Mouse (Mus musculus) stomach, embryonic 16.5 days (tissue): ENCODE measurements around the gene Minpp1. TPM values are rescaled to one million over a fixed set of nuclear protein-coding genes. Genes with fewer than 3 reads are reported as not detected.

ENCODE experiments used
- ATAC-seq: fragments of 200-750 bp; cut with Nextera tagmentation; 2 replicates; pipeline ENCODE4 v1.8.0; 2017; ENCODE audit warnings: moderate number of reproducible peaks, moderate TSS enrichment; ENCODE audit not compliant: insufficient read depth, low FRiP score
- H3K27ac ChIP-seq: fragments of 300-500 bp; sonication (generic); 2 replicates; pipeline ENCODE4 v1.5.1; 2014; ENCODE audit warnings: low read length
- H3K27me3 ChIP-seq: fragments of 300-500 bp; sonication (generic); 2 replicates; pipeline ENCODE4 v1.6.1; 2014; ENCODE audit warnings: low read length, control low read depth, mixed read lengths; ENCODE audit not compliant: control insufficient read depth, insufficient read depth
- H3K36me3 ChIP-seq: fragments of 300-500 bp; sonication (generic); 2 replicates; pipeline ENCODE4 v1.6.1; 2014; ENCODE audit warnings: low read length; ENCODE audit not compliant: control insufficient read depth, insufficient read depth
- H3K4me1 ChIP-seq: fragments of 300-500 bp; sonication (generic); 2 replicates; pipeline ENCODE4 v1.6.1; 2014; ENCODE audit warnings: low read length, control low read depth, mixed read lengths; ENCODE audit not compliant: control insufficient read depth, insufficient read depth
- H3K4me2 ChIP-seq: fragments of 300-500 bp; sonication (generic); 2 replicates; pipeline ENCODE4 v1.6.1; 2014; ENCODE audit warnings: low read depth, low read length, mixed read lengths
- H3K4me3 ChIP-seq: fragments of 300-500 bp; sonication (generic); replicated peaks from 2 replicates; pipeline ENCODE4 v1.5.1; 2014; ENCODE audit warnings: mild to moderate bottlenecking, low read length
- H3K9ac ChIP-seq: fragments of 300-500 bp; sonication (generic); 2 replicates; pipeline ENCODE4 v1.6.1; 2014; ENCODE audit warnings: low read length
- H3K9me3 ChIP-seq: fragments of 300-500 bp; sonication (generic); replicated peaks from 2 replicates; pipeline ENCODE4 v1.6.1; 2016; ENCODE audit warnings: low read length, control low read depth; ENCODE audit not compliant: control insufficient read depth
- WGBS: fragments of 180-500 bp; shearing (Covaris S2); extraction: QIAGEN DNeasy Blood & Tissue Kit; methylation state at CpG from one replicate; pipeline ENCODE4 v1.1.7; 2014; 5-methylcytosine and 5-hydroxymethylcytosine counted together
- polyA plus RNA-seq: library from polyadenylated mRNA; unstranded; fragments of >200 nt; fragmentation: Nextera tagmentation; extraction: Ambion mirVana; gene quantifications from 2 replicates; pipeline ENCODE4 v1.2.1, GENCODE M21; 2015

Minpp1 gene
- polyA plus RNA-seq, 1 experiment from 2014 or later, result 44.4 TPM

GRCm38 (mm10) chr19:32497411-32497810, 11.8 kb downstream of the Minpp1 start:
- no peak for ATAC-seq
- H3K36me3 ChIP-seq, result no peaks in the 10 kb centered on the region; the same call in 1 of the 2 replicates
- no peak overlapping the region for H3K9ac ChIP-seq
- no peak overlapping the region for H3K4me3 ChIP-seq
- no peaks in the 10 kb centered on the region for H3K4me1 ChIP-seq
- no peaks in the 10 kb centered on the region for H3K27me3 ChIP-seq
- WGBS, result 82% methylated on average over 6 of the region's 6 CpGs
- H3K4me2 ChIP-seq, result no peak overlapping the region
- no peak overlapping the region for H3K27ac ChIP-seq
- H3K9me3 ChIP-seq, result no peaks in the 10 kb centered on the region

GRCm38 (mm10) chr19:32498002-32498401, 12.4 kb downstream of the Minpp1 start:
- no peaks in the 10 kb centered on the region; the same call in 1 of the 2 replicates for H3K36me3 ChIP-seq
- H3K4me3 ChIP-seq, result no peak overlapping the region
- ATAC-seq, result no peak
- no peaks in the 10 kb centered on the region for H3K9me3 ChIP-seq
- H3K9ac ChIP-seq, result no peak overlapping the region
- no peaks in the 10 kb centered on the region for H3K27me3 ChIP-seq
- H3K4me2 ChIP-seq, result no peak overlapping the region
- H3K27ac ChIP-seq, result no peak overlapping the region
- 94% methylated on average over 5 of the region's 5 CpGs for whole genome bisulfite sequencing
- H3K4me1 ChIP-seq, result no peaks in the 10 kb centered on the region

- Histone ChIP-seq H3K27me3 (no peaks in the 10 kb centered on the region), H3K4me1 (no peaks in the 10 kb centered on the region), H3K4me2 (no peak overlapping the region), H3K9me3 (no peaks in the 10 kb centered on the region), H3K4me3 (no peak overlapping the region), H3K9ac (no peak overlapping the region), H3K36me3 (no peaks in the 10 kb centered on the region; the same call in 1 of the 2 replicates), H3K27ac (no peak overlapping the region)
- ATAC-seq, result no peak
- WGBS, result 81% methylated on average over 6 of the region's 6 CpGs
These were observed 15.8 kb downstream of the Minpp1 start for GRCm38 (mm10) chr19:32501414-32501813.

- Histone ChIP-seq H3K9ac (no peak overlapping the region), H3K36me3 (peaks cover 4% of the 10 kb centered on the region; the same call in 1 of the 2 replicates), H3K4me1 (no peaks in the 10 kb centered on the region), H3K27me3 (no peaks in the 10 kb centered on the region), H3K4me2 (no peak overlapping the region), H3K27ac (no peak overlapping the region), H3K9me3 (no peaks in the 10 kb centered on the region), H3K4me3 (no peak overlapping the region)
- 83% methylated on average over 8 of the region's 8 CpGs for WGBS
- ATAC-seq, result no peak
These were observed 20.5 kb downstream of the Minpp1 start for GRCm38 (mm10) chr19:32506081-32506480.

GRCm38 (mm10) chr19:32506514-32506913, 20.9 kb downstream of the Minpp1 start:
- H3K27me3 ChIP-seq, result no peaks in the 10 kb centered on the region
- no peak overlapping the region for H3K27ac ChIP-seq
- no peaks in the 10 kb centered on the region for H3K9me3 ChIP-seq
- H3K9ac ChIP-seq, result no peak overlapping the region
- WGBS, result 88% methylated on average over 5 of the region's 5 CpGs
- no peak for ATAC-seq
- H3K36me3 ChIP-seq, result peaks cover 4% of the 10 kb centered on the region; the same call in 1 of the 2 replicates
- no peak overlapping the region for H3K4me3 ChIP-seq
- no peaks in the 10 kb centered on the region for H3K4me1 ChIP-seq
- H3K4me2 ChIP-seq, result no peak overlapping the region

- 86% methylated on average over 6 of the region's 6 CpGs for WGBS
These were observed 21.5 kb downstream of the Minpp1 start for GRCm38 (mm10) chr19:32507100-32507499.

GRCm38 (mm10) chr19:32507526-32507925, 22.0 kb downstream of the Minpp1 start:
- no peaks in the 10 kb centered on the region for H3K4me1 ChIP-seq
- peaks cover 4% of the 10 kb centered on the region; the same call in 1 of the 2 replicates for H3K9me3 ChIP-seq
- no peak for ATAC-seq
- peaks cover 11% of the 10 kb centered on the region for H3K36me3 ChIP-seq
- no peak overlapping the region for H3K4me2 ChIP-seq
- H3K27me3 ChIP-seq, result no peaks in the 10 kb centered on the region
- H3K4me3 ChIP-seq, result no peak overlapping the region
- 87% methylated on average over 9 of the region's 9 CpGs for whole genome bisulfite sequencing
- peak overlapping the region; percentile 27; the same call in 1 of the 2 replicates for H3K27ac ChIP-seq
- no peak overlapping the region; the same call in 1 of the 2 replicates for H3K9ac ChIP-seq

More at GRCm38 (mm10) chr19:32507100-32507499, 21.5 kb downstream of the Minpp1 start:
- Histone ChIP-seq H3K36me3 (peaks cover 7% of the 10 kb centered on the region), H3K9ac (no peak overlapping the region), H3K27ac (no peak overlapping the region), H3K4me1 (no peaks in the 10 kb centered on the region), H3K9me3 (peaks cover 3% of the 10 kb centered on the region; the same call in 1 of the 2 replicates), H3K4me3 (no peak overlapping the region), H3K4me2 (no peak overlapping the region), H3K27me3 (no peaks in the 10 kb centered on the region)
- ATAC-seq, result no peak

GRCm38 (mm10) chr19:32510267-32510666, 24.7 kb downstream of the Minpp1 start:
- ATAC-seq, result peak; percentile 59; the same call in 1 of the 2 replicates
- WGBS, result 58% methylated on average over 3 of the region's 3 CpGs

GRCm38 (mm10) chr19:32510962-32511361, 25.4 kb downstream of the Minpp1 start:
- Histone ChIP-seq H3K27ac (peak overlapping the region; percentile 66), H3K4me3 (no peak overlapping the region), H3K4me1 (no peaks in the 10 kb centered on the region), H3K4me2 (no peak overlapping the region), H3K9me3 (peaks cover 4% of the 10 kb centered on the region; the same call in 1 of the 2 replicates), H3K9ac (no peak overlapping the region), H3K36me3 (peaks cover 24% of the 10 kb centered on the region), H3K27me3 (no peaks in the 10 kb centered on the region)
- WGBS, result 82% methylated on average over 6 of the region's 6 CpGs
- ATAC-seq, result peak; percentile 68; the same call in 1 of the 2 replicates

More at GRCm38 (mm10) chr19:32510267-32510666, 24.7 kb downstream of the Minpp1 start:
- peak overlapping the region; percentile 66 for H3K27ac ChIP-seq
- H3K4me2 ChIP-seq, result no peak overlapping the region
- H3K9ac ChIP-seq, result no peak overlapping the region
- H3K36me3 ChIP-seq, result peaks cover 24% of the 10 kb centered on the region
- no peaks in the 10 kb centered on the region for H3K27me3 ChIP-seq
- no peaks in the 10 kb centered on the region for H3K4me1 ChIP-seq
- peaks cover 4% of the 10 kb centered on the region; the same call in 1 of the 2 replicates for H3K9me3 ChIP-seq
- no peak overlapping the region for H3K4me3 ChIP-seq
